Mouse (Mus musculus) neural tube, embryonic 15.5 days (tissue): ENCODE measurements around the gene Rps27. TPM values are rescaled to one million over a fixed set of nuclear protein-coding genes. Genes with fewer than 3 reads are reported as not detected.
"Not testable (repeated sequence)": the region's sequence is repeated elsewhere in the genome, so short reads cannot be mapped to it uniquely, and the experiment has no call there.

ENCODE experiments used
- ATAC-seq: fragments of 200-750 bp; cut with Nextera tagmentation; 2 replicates; pipeline ENCODE4 v1.8.0; 2017; ENCODE audit warnings: mild to moderate bottlenecking, moderate TSS enrichment, moderate library complexity; ENCODE audit not compliant: low FRiP score
- H3K27ac ChIP-seq: fragments of 300-500 bp; sonication (generic); replicated peaks from 2 replicates; pipeline ENCODE4 v1.5.1; 2015; ENCODE audit warnings: mild to moderate bottlenecking, inconsistent platforms
- H3K27me3 ChIP-seq: fragments of 300-500 bp; sonication (generic); replicated peaks from 2 replicates; pipeline ENCODE4 v1.6.1; 2015; ENCODE audit warnings: inconsistent platforms
- H3K36me3 ChIP-seq: fragments of 300-500 bp; sonication (generic); 2 replicates; pipeline ENCODE4 v1.6.1; 2015; ENCODE audit warnings: inconsistent platforms
- H3K4me1 ChIP-seq: fragments of 300-500 bp; sonication (generic); 2 replicates; pipeline ENCODE4 v1.6.1; 2015; ENCODE audit warnings: inconsistent platforms
- H3K4me2 ChIP-seq: fragments of 300-500 bp; sonication (generic); 2 replicates; pipeline ENCODE4 v1.6.1; 2015; ENCODE audit warnings: inconsistent platforms, mild to moderate bottlenecking, moderate library complexity
- H3K4me3 ChIP-seq: fragments of 300-500 bp; sonication (generic); replicated peaks from 2 replicates; pipeline ENCODE4 v1.5.1; 2015; ENCODE audit warnings: mild to moderate bottlenecking, inconsistent platforms
- H3K9ac ChIP-seq: fragments of 300-500 bp; sonication (generic); replicated peaks from 2 replicates; pipeline ENCODE4 v1.6.1; 2015; ENCODE audit warnings: mild to moderate bottlenecking, inconsistent platforms
- H3K9me3 ChIP-seq: fragments of 300-500 bp; sonication (generic); replicated peaks from 2 replicates; pipeline ENCODE4 v1.6.1; 2016; ENCODE audit warnings: inconsistent platforms
- WGBS: fragments of 180-500 bp; shearing (Covaris S2); methylation state at CpG from one replicate; pipeline ENCODE4 v1.1.7; 2015; ENCODE audit warnings: mixed read lengths; 5-methylcytosine and 5-hydroxymethylcytosine counted together
- polyA plus RNA-seq: library from polyadenylated mRNA; unstranded; fragments of >200 nt; fragmentation: Nextera tagmentation; extraction: Ambion mirVana; gene quantifications from 2 replicates; pipeline ENCODE4 v1.2.1, GENCODE M21; 2015

Gene Rps27
- polyA plus RNA-seq = 856 and 950 TPM in 2 replicates

- Histone ChIP-seq H3K9me3 (no peaks in the 10 kb centered on the region), H3K9ac (peak within 1 kb of the TSS; percentile 95), H3K27me3 (no peaks in the 10 kb centered on the region), H3K27ac (peak within 1 kb of the TSS; percentile 93), H3K4me3 (peak within 1 kb of the TSS; percentile 88), H3K4me2 (peak within 1 kb of the TSS; percentile 87), H3K36me3 (peaks cover 34% of the 10 kb centered on the region), H3K4me1 (peaks cover 35% of the 10 kb centered on the region)
- peak; percentile 95 for ATAC-seq
- WGBS = under 1% methylated on average over 42 of the region's 42 CpGs
These were observed at the start of gene Rps27, which contains the start of gene Rab13 for GRCm38 (mm10) chr3:90213377-90213866. Gene Rps27, minus strand, starts transcription at chr3:90213651. Gene Rab13, plus strand, starts transcription at chr3:90213695.

- Histone ChIP-seq H3K4me2 (no peak overlapping the region), H3K36me3 (peaks cover 58% of the 10 kb centered on the region), H3K27me3 (no peaks in the 10 kb centered on the region), H3K27ac (no peak overlapping the region), H3K9ac (no peak overlapping the region), H3K4me1 (peaks cover 20% of the 10 kb centered on the region), H3K4me3 (no peak overlapping the region), H3K9me3 (no peaks in the 10 kb centered on the region)
- 97% methylated on average over 4 of the region's 4 CpGs for WGBS
- no peak for ATAC-seq
These were observed 45.1 kb upstream of the Rps27 start for GRCm38 (mm10) chr3:90258521-90258920.

- H3K9me3 ChIP-seq = no peaks in the 10 kb centered on the region
- H3K27ac ChIP-seq = no peak overlapping the region
- WGBS = 90% methylated on average over 19 of the region's 19 CpGs
- H3K9ac ChIP-seq = no peak overlapping the region
- H3K36me3 ChIP-seq = peaks cover 43% of the 10 kb centered on the region
- H3K27me3 ChIP-seq = no peaks in the 10 kb centered on the region
- H3K4me3 ChIP-seq = no peak overlapping the region
- no peak for ATAC-seq
- H3K4me1 ChIP-seq = peaks cover 24% of the 10 kb centered on the region
- no peak overlapping the region for H3K4me2 ChIP-seq
These were observed 43.5 kb upstream of the Rps27 start for GRCm38 (mm10) chr3:90256731-90257530.

GRCm38 (mm10) chr3:90255784-90256353 is 42.4 kb upstream of the Rps27 start:
- peak overlapping the region; percentile 81 for H3K4me2 ChIP-seq
- H3K27me3 ChIP-seq = no peaks in the 10 kb centered on the region
- H3K36me3 ChIP-seq = peaks cover 42% of the 10 kb centered on the region
- ATAC-seq = no peak
- H3K9me3 ChIP-seq = no peaks in the 10 kb centered on the region
- peak overlapping the region; percentile 4; the same call in 1 of the 2 replicates for H3K4me3 ChIP-seq
- H3K4me1 ChIP-seq = peaks cover 26% of the 10 kb centered on the region
- WGBS = 94% methylated on average over 14 of the region's 14 CpGs
- peak overlapping the region; percentile 17; the same call in 1 of the 2 replicates for H3K9ac ChIP-seq
- H3K27ac ChIP-seq = no peak overlapping the region

- H3K9me3 ChIP-seq = no peaks in the 10 kb centered on the region
- H3K9ac ChIP-seq = peak overlapping the region; percentile 84
- H3K36me3 ChIP-seq = peaks cover 36% of the 10 kb centered on the region
- H3K27me3 ChIP-seq = no peaks in the 10 kb centered on the region
- 26% methylated on average over 2 of the region's 2 CpGs for WGBS
- peaks cover 31% of the 10 kb centered on the region for H3K4me1 ChIP-seq
- no peak for ATAC-seq
- H3K4me3 ChIP-seq = peak overlapping the region; percentile 69
- peak overlapping the region; percentile 81 for H3K4me2 ChIP-seq
- H3K27ac ChIP-seq = peak overlapping the region; percentile 86
These were observed 41.7 kb upstream of the Rps27 start for GRCm38 (mm10) chr3:90255194-90255565.

GRCm38 (mm10) chr3:90254419-90255193 is 41.2 kb upstream of the Rps27 start:
- Histone ChIP-seq H3K36me3 (peaks cover 30% of the 10 kb centered on the region), H3K4me1 (peaks cover 31% of the 10 kb centered on the region), H3K4me3 (peak overlapping the region; percentile 69), H3K9me3 (no peaks in the 10 kb centered on the region), H3K27ac (peak overlapping the region; percentile 86), H3K9ac (peak overlapping the region; percentile 84), H3K4me2 (peak overlapping the region; percentile 81), H3K27me3 (no peaks in the 10 kb centered on the region)
- peak; percentile 61 for ATAC-seq
- 1% methylated on average over 41 of the region's 41 CpGs for WGBS

GRCm38 (mm10) chr3:90253653-90254418 is 40.4 kb upstream of the Rps27 start, which contains the start of gene Crtc2:
Gene Crtc2, plus strand, starts transcription at chr3:90254163.
- WGBS = under 1% methylated on average over 39 of the region's 40 CpGs
- Histone ChIP-seq H3K4me3 (peak within 1 kb of the TSS; percentile 69), H3K4me1 (peaks cover 38% of the 10 kb centered on the region), H3K9me3 (no peaks in the 10 kb centered on the region), H3K9ac (peak within 1 kb of the TSS; percentile 84), H3K4me2 (peak within 1 kb of the TSS; percentile 81), H3K36me3 (peaks cover 23% of the 10 kb centered on the region), H3K27me3 (no peaks in the 10 kb centered on the region), H3K27ac (peak within 1 kb of the TSS; percentile 86)
- ATAC-seq = peak; percentile 96

GRCm38 (mm10) chr3:90253174-90253573 is 39.7 kb upstream of the Rps27 start:
- peak overlapping the region; percentile 81 for H3K4me2 ChIP-seq

GRCm38 (mm10) chr3:90252659-90253058 is 39.2 kb upstream of the Rps27 start:
- WGBS = 92% methylated on average over 2 of the region's 2 CpGs
- not testable (repeated sequence) for H3K27me3 ChIP-seq, H3K9ac ChIP-seq, H3K27ac ChIP-seq, ATAC-seq, H3K4me3 ChIP-seq, H3K9me3 ChIP-seq, H3K4me2 ChIP-seq
- Histone ChIP-seq H3K4me1 (peaks cover 45% of the 10 kb centered on the region), H3K36me3 (peaks cover 17% of the 10 kb centered on the region)

More at GRCm38 (mm10) chr3:90253174-90253573, 39.7 kb upstream of the Rps27 start:
- ATAC-seq = peak; percentile 2; the same call in 1 of the 2 replicates
- WGBS = 78% methylated on average over 1 of the region's 1 CpGs
- H3K9ac ChIP-seq, H3K27me3 ChIP-seq, H3K9me3 ChIP-seq, H3K27ac ChIP-seq: not testable (repeated sequence)
- H3K4me1 ChIP-seq = peaks cover 45% of the 10 kb centered on the region
- peak overlapping the region; percentile 69; the same call in 1 of the 2 replicates for H3K4me3 ChIP-seq
- H3K36me3 ChIP-seq = peaks cover 17% of the 10 kb centered on the region

- WGBS = 96% methylated on average over 10 of the region's 12 CpGs
- not testable (repeated sequence) for H3K27ac ChIP-seq, H3K27me3 ChIP-seq, H3K9me3 ChIP-seq, H3K9ac ChIP-seq, H3K4me3 ChIP-seq, H3K4me2 ChIP-seq, ATAC-seq
- Histone ChIP-seq H3K36me3 (peaks cover 10% of the 10 kb centered on the region; the same call in 1 of the 2 replicates), H3K4me1 (peaks cover 48% of the 10 kb centered on the region)
These were observed 38.3 kb upstream of the Rps27 start for GRCm38 (mm10) chr3:90251731-90252226.
